Mouse (Mus musculus): ENCODE results near the gene Pygm. TPM values are rescaled to one million over a fixed set of nuclear protein-coding genes. Genes with fewer than 3 reads are reported as not detected.

The Pygm gene
- polyA plus RNA-seq, 1 experiment from 2014 or later = 9.3 TPM

DNA sequence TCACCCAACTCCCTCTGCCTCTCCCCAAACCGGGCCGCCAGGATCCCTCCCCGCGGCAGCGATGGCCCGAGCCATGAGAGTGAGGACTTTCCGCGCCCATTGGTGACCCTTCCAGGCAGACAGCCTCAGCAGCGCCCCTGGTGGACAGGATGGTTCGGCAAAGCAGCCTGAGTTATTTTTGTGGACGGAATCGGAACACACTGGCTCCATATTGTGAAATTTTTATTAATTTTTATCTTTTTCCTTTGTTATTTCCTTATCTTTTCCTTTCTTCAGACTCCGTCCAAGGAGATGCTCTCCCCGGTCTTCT, 8.0 kb upstream of the Pygm start:
- ATAC-seq (ENCODE audit: insufficient number of reproducible peaks, insufficient read depth, low FRiP score, low read depth) = no peak
- H3K27me3 ChIP-seq (ENCODE audit: control insufficient read depth, insufficient read depth, low read length) = no peaks in the 10 kb centered on the region
- H3K4me3 ChIP-seq (ENCODE audit: low read depth, low read length) = no peak overlapping the region
- H3K27ac ChIP-seq (ENCODE audit: low read length) = no peak overlapping the region
- no peaks in the 10 kb centered on the region for H3K4me1 ChIP-seq (ENCODE audit: control insufficient read depth, insufficient read depth, low read length)
- peaks cover 74% of the 10 kb centered on the region for H3K36me3 ChIP-seq (ENCODE audit: control insufficient read depth, insufficient read depth, low read length)
- no peak overlapping the region for H3K4me2 ChIP-seq (replicated peaks; ENCODE audit: low read depth, low read length)
- WGBS = 75% methylated on average over 14 of the region's 14 CpGs
- H3K9ac ChIP-seq (replicated peaks; ENCODE audit: low read depth, low read length) = no peak overlapping the region
- H3K9me3 ChIP-seq (ENCODE audit: control insufficient read depth, low read depth, low read length) = no peaks in the 10 kb centered on the region

DNA sequence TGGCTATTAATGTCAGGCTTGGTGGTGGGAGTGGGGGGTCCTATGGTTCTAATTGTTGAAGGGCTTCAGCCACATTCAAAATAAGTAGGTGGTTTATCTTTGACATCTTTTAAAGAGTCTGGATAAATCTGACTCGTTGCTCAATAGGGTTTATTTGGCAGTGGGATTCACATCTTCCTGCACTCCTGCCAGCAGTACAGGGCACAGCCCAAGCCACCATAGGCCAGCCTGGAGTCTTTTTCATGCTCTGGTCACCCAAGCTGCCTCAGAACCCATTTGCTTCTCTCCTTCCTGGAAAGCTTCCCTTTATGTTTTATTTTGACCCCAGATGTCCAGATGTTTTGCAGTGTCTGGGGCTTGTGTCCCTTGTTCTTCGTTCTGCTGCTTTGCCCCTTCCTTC, 7.6 kb upstream of the Pygm start:
- H3K27ac ChIP-seq (ENCODE audit: low read length) = no peak overlapping the region
- no peaks in the 10 kb centered on the region for H3K9me3 ChIP-seq (ENCODE audit: control insufficient read depth, low read depth, low read length)
- no peaks in the 10 kb centered on the region for H3K4me1 ChIP-seq (ENCODE audit: control insufficient read depth, insufficient read depth, low read length)
- H3K36me3 ChIP-seq (ENCODE audit: control insufficient read depth, insufficient read depth, low read length) = peaks cover 70% of the 10 kb centered on the region
- H3K4me3 ChIP-seq (ENCODE audit: low read depth, low read length) = no peak overlapping the region
- WGBS = 83% methylated on average over 2 of the region's 2 CpGs
- no peak overlapping the region for H3K4me2 ChIP-seq (replicated peaks; ENCODE audit: low read depth, low read length)
- H3K27me3 ChIP-seq (ENCODE audit: control insufficient read depth, insufficient read depth, low read length) = no peaks in the 10 kb centered on the region
- H3K9ac ChIP-seq (replicated peaks; ENCODE audit: low read depth, low read length) = no peak overlapping the region
- no peak for ATAC-seq (ENCODE audit: insufficient number of reproducible peaks, insufficient read depth, low FRiP score, low read depth)

DNA sequence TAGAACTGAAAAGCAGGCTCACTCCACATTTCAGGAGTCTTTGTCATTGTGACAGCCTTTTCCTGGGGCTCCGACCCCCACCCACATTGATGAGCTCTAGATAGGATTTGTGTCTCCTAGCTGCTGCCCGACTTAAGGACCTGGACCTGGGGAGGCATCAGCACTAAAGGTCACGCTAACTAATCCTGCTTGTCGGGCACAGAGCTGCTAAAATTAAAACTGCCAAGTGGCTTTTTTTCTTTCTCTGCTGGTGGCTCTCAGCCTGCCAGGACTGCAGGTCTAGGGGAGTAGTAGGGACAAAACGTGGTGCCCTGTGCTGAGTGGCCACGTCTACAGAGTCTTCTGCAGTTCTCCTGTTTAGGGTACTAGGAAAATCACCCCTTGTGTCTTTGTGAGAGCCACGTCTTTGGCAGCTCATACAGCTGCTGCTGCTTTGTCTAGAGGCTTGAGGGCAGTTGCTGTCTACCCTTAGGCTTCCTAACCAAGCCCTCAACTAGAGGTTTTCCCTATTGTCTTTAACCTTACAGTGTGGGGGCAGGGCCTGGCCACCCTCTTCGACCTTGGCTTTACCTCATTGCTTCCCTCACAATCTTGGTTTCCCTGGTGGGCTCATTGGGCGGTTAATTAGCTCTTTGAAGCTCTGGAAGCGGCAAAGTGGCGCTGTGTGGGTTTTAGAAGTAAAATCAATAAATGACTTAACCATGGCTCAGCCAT, 6.7 kb upstream of the Pygm start:
- Histone ChIP-seq H3K27me3 (ENCODE audit: control insufficient read depth, insufficient read depth, low read length) (no peaks in the 10 kb centered on the region), H3K4me1 (ENCODE audit: control insufficient read depth, insufficient read depth, low read length) (no peaks in the 10 kb centered on the region), H3K9me3 (ENCODE audit: control insufficient read depth, low read depth, low read length) (no peaks in the 10 kb centered on the region), H3K36me3 (ENCODE audit: control insufficient read depth, insufficient read depth, low read length) (peaks cover 61% of the 10 kb centered on the region), H3K4me2 (replicated peaks; ENCODE audit: low read depth, low read length) (no peak overlapping the region), H3K27ac (ENCODE audit: low read length) (no peak overlapping the region), H3K9ac (replicated peaks; ENCODE audit: low read depth, low read length) (no peak overlapping the region), H3K4me3 (ENCODE audit: low read depth, low read length) (no peak overlapping the region)
- 78% methylated on average over 11 of the region's 11 CpGs for WGBS
- ATAC-seq (ENCODE audit: insufficient number of reproducible peaks, insufficient read depth, low FRiP score, low read depth) = no peak

- H3K9me3 ChIP-seq (ENCODE audit: control insufficient read depth, low read depth, low read length) = no peaks in the 10 kb centered on the region
- H3K4me3 ChIP-seq (ENCODE audit: low read depth, low read length) = no peak overlapping the region
- H3K9ac ChIP-seq (replicated peaks; ENCODE audit: low read depth, low read length) = no peak overlapping the region
- WGBS = 88% methylated on average over 9 of the region's 9 CpGs
- ATAC-seq (ENCODE audit: insufficient number of reproducible peaks, insufficient read depth, low FRiP score, low read depth) = no peak
- no peak overlapping the region for H3K27ac ChIP-seq (ENCODE audit: low read length)
- no peak overlapping the region for H3K4me2 ChIP-seq (replicated peaks; ENCODE audit: low read depth, low read length)
- H3K36me3 ChIP-seq (ENCODE audit: control insufficient read depth, insufficient read depth, low read length) = peaks cover 31% of the 10 kb centered on the region
- H3K27me3 ChIP-seq (ENCODE audit: control insufficient read depth, insufficient read depth, low read length) = no peaks in the 10 kb centered on the region
- H3K4me1 ChIP-seq (ENCODE audit: control insufficient read depth, insufficient read depth, low read length) = peaks cover 23% of the 10 kb centered on the region
Observed at GRCm38 (mm10) chr19:6380411-6381166, 3.6 kb upstream of the Pygm start.

DNA sequence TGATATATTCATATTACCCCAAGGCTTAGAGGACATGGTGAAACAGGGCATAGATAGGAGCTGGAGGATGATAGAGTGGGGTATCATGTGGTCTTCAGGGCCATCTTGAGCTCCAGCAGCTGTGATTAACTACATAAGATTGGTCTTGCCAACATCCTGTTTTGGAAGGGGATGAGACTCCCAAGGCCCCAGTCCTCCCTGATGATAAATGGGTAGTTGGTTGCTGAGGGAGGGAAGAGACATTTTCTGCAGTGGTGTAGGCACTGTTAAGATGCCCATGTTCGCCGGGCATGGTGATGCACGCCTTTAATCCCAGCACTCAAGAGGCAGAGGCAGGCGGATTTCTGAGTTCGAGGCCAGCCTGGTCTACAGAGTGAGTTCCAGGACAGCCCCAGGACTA, 3.0 kb upstream of the Pygm start:
- no peaks in the 10 kb centered on the region for H3K9me3 ChIP-seq (ENCODE audit: control insufficient read depth, low read depth, low read length)
- 95% methylated on average over 5 of the region's 5 CpGs for WGBS
- no peak for ATAC-seq (ENCODE audit: insufficient number of reproducible peaks, insufficient read depth, low FRiP score, low read depth)
- no peak overlapping the region for H3K4me2 ChIP-seq (replicated peaks; ENCODE audit: low read depth, low read length)
- no peaks in the 10 kb centered on the region for H3K27me3 ChIP-seq (ENCODE audit: control insufficient read depth, insufficient read depth, low read length)
- H3K4me3 ChIP-seq (ENCODE audit: low read depth, low read length) = no peak overlapping the region
- H3K36me3 ChIP-seq (ENCODE audit: control insufficient read depth, insufficient read depth, low read length) = peaks cover 25% of the 10 kb centered on the region
- H3K4me1 ChIP-seq (ENCODE audit: control insufficient read depth, insufficient read depth, low read length) = peaks cover 23% of the 10 kb centered on the region
- H3K9ac ChIP-seq (replicated peaks; ENCODE audit: low read depth, low read length) = no peak overlapping the region
- no peak overlapping the region for H3K27ac ChIP-seq (ENCODE audit: low read length)

GRCm38 (mm10) chr19:6382323-6382924, 1.8 kb upstream of the Pygm start:
- Histone ChIP-seq H3K27me3 (ENCODE audit: control insufficient read depth, insufficient read depth, low read length) (no peaks in the 10 kb centered on the region), H3K27ac (ENCODE audit: low read length) (no peak overlapping the region), H3K4me1 (ENCODE audit: control insufficient read depth, insufficient read depth, low read length) (peaks cover 23% of the 10 kb centered on the region), H3K4me3 (ENCODE audit: low read depth, low read length) (no peak overlapping the region), H3K4me2 (replicated peaks; ENCODE audit: low read depth, low read length) (no peak overlapping the region), H3K36me3 (ENCODE audit: control insufficient read depth, insufficient read depth, low read length) (peaks cover 13% of the 10 kb centered on the region), H3K9ac (replicated peaks; ENCODE audit: low read depth, low read length) (no peak overlapping the region), H3K9me3 (ENCODE audit: control insufficient read depth, low read depth, low read length) (no peaks in the 10 kb centered on the region)
- WGBS = 66% methylated on average over 4 of the region's 4 CpGs
- no peak for ATAC-seq (ENCODE audit: insufficient number of reproducible peaks, insufficient read depth, low FRiP score, low read depth)

DNA sequence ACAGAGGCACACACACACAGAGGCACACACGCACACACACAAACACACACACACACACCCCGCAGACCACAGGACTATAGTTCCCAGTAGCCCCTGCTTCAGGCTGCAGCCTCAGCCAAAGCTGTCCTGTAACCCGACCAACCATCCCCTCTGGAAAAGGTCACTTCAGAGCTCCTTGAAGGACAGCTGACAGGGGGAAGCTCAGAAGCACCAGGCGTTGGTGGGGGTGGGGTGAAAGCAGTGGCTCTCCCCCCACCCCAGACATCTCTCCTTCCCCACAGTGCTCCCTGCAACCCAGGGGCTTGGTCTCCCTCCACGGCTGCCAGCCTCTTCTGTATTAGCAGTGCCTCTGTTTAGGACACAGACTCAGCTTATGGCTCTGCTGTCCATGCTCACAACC, 729 bp upstream of the Pygm start:
- no peaks in the 10 kb centered on the region for H3K27me3 ChIP-seq (ENCODE audit: control insufficient read depth, insufficient read depth, low read length)
- no peak overlapping the region for H3K4me2 ChIP-seq (replicated peaks; ENCODE audit: low read depth, low read length)
- no peak overlapping the region for H3K9ac ChIP-seq (replicated peaks; ENCODE audit: low read depth, low read length)
- H3K36me3 ChIP-seq (ENCODE audit: control insufficient read depth, insufficient read depth, low read length) = peaks cover 3% of the 10 kb centered on the region; the same call in 1 of the 2 replicates
- no peaks in the 10 kb centered on the region for H3K9me3 ChIP-seq (ENCODE audit: control insufficient read depth, low read depth, low read length)
- peak overlapping the region; percentile 45 for H3K27ac ChIP-seq (ENCODE audit: low read length)
- WGBS = 44% methylated on average over 5 of the region's 5 CpGs
- H3K4me1 ChIP-seq (ENCODE audit: control insufficient read depth, insufficient read depth, low read length) = peaks cover 23% of the 10 kb centered on the region
- no peak for ATAC-seq (ENCODE audit: insufficient number of reproducible peaks, insufficient read depth, low FRiP score, low read depth)
- H3K4me3 ChIP-seq (ENCODE audit: low read depth, low read length) = no peak overlapping the region

DNA sequence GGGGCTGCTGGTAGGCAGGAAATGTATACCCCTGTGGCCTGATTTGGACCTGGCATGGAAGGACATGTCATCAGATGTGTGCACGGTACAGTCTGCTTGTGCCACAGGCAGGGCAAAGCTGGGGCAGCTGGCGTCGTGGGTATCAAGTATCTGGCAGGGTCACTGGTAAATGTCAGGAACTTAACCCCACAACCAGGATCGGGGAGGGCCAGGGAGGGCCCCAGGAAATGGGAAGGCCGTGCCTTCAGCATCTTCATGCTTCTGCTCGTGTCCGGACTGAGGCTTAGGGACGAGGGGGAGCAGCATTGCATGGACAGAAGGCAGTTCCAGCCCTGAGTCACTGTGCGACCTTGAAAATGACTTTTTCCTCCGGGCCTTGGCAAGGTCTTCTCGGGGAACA, 755 bp downstream of the Pygm start:
- 71% methylated on average over 11 of the region's 11 CpGs for whole genome bisulfite sequencing
- Histone ChIP-seq H3K4me2 (replicated peaks; ENCODE audit: low read depth, low read length) (peak overlapping the region; percentile 22; the same call in 1 of the 2 replicates), H3K9ac (replicated peaks; ENCODE audit: low read depth, low read length) (no peak overlapping the region)

More for the DNA sequence above, 755 bp downstream of the Pygm start:
- H3K36me3 ChIP-seq (ENCODE audit: control insufficient read depth, insufficient read depth, low read length) = no peaks in the 10 kb centered on the region
- no peak overlapping the region; the same call in 1 of the 2 replicates for H3K27ac ChIP-seq (ENCODE audit: low read length)
- ATAC-seq (ENCODE audit: insufficient number of reproducible peaks, insufficient read depth, low FRiP score, low read depth) = no peak
- no peak overlapping the region for H3K4me3 ChIP-seq (ENCODE audit: low read depth, low read length)
- H3K27me3 ChIP-seq (ENCODE audit: control insufficient read depth, insufficient read depth, low read length) = no peaks in the 10 kb centered on the region
- H3K9me3 ChIP-seq (ENCODE audit: control insufficient read depth, low read depth, low read length) = no peaks in the 10 kb centered on the region
- peaks cover 27% of the 10 kb centered on the region for H3K4me1 ChIP-seq (ENCODE audit: control insufficient read depth, insufficient read depth, low read length)

All from stomach, embryonic 14.5 days (tissue).